Mouse (Mus musculus): ENCODE results near the gene Ptpn14. TPM values are rescaled to one million over a fixed set of nuclear protein-coding genes. Genes with fewer than 3 reads are reported as not detected.

The Ptpn14 gene
- total RNA-seq, 2 experiments from 2014 or later, result 18.5 to 22.7 TPM

DNA sequence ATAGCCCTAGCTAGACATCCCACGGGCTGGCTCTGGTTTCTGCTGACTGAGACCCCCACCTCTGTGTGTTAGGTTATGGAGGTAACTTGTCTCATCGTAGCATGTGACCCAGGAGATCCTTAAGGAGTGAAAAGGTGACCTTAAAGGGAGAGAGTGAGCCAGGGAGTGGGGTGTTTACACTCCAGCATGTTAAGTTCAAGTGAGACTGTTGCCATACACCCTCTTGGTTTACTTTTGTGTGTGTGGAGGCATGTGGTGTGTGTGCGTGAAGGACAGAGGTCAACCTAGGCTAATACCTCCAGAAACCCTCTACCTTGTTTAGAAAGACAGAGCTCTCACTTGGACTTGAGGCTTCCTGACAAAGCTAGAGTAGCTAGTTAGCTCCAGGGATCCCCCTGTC lies 42.4 kb downstream of the Ptpn14 start:
- no peak for DNase-seq

DNA sequence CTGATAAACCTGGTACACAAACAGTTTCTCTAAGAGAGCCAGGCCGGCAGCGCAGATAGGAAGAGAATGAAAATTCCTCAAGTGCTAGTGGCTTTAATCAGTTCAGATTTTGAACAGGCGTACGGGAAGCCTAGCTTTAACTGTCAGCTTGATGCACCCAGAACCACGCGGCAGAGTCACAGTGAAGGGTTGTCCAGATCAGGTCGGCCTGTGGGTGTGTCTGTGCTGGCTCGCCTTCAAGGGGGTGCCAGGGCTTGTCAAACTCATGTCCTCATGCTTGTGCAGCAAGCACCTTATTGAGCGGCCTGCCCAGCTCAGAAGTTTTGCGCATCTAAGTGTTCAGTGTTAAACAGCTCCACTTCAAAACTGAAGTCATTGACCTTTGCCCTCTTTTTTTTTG lies 44.6 kb downstream of the Ptpn14 start:
- no peak for DNase-seq

DNA sequence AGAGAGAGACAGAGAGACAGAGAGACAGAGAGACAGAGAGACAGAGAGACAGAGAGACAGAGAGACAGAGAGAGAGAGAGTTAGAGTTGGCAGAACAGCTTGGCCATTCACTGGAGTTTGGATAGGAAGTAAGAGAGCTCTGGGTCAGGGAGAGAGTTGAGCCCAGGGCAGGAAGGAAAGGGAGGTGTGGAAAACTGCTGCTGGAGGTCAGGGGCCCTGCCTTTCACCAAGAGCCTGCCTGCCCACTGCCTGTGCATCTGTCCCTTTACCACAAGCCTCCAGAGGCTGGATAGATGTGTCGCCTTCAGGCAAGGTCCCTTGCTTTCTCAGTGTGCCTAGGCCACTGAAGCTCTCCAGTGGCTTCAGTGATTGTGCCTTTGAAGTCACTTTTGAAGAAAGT lies 46.7 kb downstream of the Ptpn14 start:
- DNase-seq, result peak in 1 of 2 experiments; percentile 15

DNA sequence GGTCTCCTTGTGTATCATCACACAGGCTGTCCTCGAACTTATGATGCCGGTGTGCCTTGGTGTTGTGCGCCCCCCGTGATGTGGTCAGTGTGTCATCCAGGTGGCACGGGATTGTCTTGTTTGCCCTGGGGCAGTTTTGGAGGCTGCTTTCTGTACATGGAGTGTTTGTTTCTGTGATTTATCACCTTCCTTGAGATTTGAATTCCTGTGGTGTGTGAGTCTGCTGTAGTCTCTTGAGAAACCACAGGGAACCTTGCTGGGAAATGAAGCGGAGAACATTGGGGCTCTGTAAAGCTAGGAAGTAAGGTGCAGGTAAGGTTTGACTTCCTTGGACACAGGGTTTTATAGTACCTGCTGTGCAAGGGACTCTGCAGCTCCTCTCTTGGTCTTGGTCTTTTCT lies 49.1 kb downstream of the Ptpn14 start:
- no peak for DNase-seq

DNA sequence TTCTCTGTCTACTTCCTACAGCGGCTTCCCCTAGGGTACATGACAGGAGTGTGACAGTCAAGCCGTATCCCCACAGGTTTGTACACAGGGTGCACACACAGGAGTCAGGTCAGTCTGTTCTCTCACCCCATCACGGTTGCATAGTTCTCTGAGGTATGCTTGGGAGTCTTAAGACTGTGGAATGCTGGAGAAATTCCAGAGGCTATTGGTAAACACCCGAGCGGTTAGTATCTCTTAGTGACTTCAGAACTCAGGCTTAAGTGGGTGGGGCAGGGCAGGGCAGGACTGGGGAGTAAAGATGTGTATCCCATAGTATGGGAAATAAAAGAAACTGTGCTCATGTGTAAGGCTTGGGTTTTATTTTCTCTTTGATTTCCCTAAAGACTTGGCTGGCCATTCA lies 50.3 kb downstream of the Ptpn14 start:
- no peak for DNase-seq

DNA sequence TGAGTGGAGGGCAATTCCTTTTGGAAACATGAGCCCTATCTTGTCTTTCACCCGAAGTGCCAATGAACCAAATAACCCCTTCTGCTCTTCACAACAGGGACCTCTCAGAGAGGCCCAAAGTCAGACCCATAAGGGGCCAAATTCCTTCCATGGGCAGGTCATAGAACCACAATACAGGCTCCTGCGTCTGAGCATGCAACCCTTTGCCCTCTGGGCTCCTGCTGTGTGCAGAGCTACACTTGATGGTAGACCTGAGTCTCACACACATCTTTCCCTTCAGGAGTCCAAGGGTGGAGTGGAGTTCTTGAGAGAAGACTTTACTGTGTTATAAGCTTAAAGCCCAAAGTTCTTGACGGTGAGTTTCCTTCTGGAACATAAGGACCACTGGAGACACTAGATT lies 51.2 kb downstream of the Ptpn14 start:
- DNase-seq, result no peak

DNA sequence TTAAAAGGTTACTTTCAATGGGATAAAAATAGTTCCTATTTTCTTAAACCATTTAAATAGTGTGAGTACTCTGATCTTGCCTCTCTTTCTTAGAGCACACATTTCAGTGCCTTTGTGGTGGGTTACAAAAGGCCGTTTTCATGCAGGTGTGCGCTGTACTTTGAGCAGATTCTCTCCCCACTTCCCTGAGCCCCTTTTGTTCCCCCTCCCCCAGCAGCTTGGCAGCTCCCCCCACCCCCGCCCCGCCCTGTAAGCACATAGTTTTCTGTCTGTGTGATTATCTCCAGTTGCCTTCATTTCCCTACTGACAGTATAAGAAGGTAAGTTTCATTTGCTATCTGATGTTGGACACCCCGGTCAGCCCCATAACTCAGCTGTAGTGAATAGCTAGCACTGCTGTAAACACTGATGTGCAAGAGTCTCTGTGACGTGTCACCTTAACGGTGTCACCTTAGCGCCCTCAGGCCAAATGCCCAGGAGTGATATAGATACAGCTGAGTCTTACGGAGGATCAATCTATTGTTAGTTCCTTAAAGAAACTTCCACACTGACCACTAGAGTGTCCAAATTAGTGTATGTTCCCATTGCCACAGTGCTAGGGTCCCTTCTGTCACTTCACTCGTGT lies 53.8 kb downstream of the Ptpn14 start:
- no peak for DNase-seq

DNA sequence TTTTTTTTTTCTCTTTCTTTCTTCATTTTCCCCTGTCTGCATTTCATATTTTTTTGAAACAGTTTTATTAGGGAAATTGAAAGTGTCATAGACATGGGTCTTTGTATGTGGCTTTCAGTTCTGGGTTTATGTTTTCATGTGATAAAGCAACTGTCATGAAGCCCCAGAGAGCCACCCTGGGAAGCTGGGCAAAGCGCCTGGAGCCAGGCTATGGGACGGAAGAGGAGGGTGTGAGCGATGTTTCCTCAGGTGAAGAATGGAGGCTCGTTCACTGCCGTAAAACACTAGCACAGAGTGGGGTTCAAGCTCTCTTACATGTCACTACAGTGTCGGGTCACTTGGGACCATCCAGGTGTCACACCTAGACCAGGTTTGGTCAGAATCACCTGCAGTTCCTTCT lies 54.6 kb downstream of the Ptpn14 start:
- DNase-seq, result no peak

DNA sequence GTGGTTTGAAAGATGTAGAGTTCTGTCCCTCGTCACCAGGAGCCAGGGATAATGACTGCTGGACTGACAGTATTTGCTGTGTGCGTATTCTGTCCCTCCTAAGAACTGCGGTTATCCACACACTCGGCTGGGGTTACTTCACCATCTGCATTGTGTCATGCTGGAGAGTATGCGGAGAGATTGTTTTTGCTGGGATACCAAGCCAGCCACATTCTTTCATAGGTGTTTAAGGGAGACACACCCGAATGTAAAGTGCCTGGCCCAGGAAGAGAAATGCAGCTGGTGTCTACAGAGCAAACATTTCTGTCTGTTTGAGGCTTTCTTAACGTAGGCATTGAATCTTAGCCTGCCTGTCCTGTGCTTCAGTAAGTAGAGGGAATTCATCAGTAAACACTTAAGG lies 56.4 kb downstream of the Ptpn14 start:
- no peak for DNase-seq

DNA sequence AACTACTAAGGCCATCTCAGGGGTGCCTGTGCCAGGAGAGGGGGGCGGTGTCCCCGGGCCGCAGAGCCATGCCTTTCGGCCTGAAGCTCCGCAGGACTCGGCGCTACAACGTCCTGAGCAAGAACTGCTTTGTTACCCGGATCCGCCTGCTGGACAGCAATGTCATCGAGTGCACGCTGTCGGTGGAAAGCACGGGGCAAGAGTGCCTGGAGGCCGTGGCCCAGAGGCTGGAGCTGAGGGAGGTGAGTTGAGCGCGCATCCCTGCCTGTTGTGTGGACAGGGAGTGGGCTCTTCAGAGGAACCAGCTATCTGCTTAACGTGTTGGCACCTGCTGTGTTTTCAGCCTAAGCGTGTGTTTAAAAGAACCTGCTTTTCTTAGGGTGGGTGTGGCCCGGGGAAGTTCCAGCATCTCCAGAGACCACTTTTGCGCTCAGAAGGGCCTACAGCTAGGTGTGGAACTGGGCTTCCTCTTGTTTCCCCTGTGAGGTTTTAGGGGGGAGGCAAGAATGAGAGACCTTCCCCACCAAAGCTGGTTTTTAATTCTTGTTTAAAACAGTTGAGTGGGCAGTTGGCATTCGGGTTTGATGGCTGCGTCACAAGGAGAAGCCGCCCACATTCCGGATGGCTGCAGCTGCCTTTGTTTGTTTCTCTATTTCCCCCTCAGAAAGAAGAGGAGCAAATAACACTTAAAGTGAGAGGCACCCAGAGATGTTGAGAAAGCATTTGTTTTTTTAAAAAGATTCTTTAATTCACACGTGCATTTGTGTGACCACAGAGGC lies 58.8 kb downstream of the Ptpn14 start:
- DNase-seq, result no peak

DNA sequence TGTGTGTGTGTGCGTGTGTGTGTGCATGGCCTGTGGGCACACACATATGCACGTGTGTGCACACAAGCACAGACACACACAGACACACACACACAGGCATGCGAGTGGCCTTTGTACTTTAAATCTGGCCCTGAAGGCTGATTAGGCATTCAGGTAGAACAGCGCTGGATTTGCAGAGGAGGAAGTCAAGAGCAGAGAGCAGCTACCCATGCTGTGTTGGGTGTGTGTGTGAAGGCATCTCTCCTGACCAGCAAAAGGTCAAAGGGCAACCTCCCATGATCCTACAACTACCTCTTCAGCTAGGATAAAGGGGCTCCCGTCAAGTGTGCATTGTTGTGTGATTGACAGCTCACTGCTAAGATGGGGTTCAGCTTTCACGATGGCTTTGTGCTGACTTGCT lies 61.5 kb downstream of the Ptpn14 start:
- DNase-seq, result no peak

DNA sequence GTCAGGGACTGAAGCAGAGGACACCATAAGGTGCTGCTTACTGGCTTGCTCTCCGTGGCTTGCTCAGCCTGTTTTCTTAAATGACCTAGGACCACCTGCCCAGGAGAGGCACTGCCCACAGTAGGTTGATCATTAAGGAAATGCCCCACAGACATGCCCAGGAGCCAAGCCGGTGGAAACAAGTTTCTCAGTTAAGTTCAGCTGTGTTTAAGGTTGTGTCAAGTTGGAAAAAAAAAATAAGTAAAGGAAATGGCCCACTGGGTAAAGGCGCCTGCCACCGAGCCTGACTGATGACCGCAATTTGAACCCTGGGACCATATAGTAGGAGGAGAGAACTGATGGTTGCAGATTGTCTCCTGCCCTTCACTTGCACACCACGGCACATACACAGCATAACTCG lies 62.6 kb downstream of the Ptpn14 start:
- DNase-seq, result no peak

DNA sequence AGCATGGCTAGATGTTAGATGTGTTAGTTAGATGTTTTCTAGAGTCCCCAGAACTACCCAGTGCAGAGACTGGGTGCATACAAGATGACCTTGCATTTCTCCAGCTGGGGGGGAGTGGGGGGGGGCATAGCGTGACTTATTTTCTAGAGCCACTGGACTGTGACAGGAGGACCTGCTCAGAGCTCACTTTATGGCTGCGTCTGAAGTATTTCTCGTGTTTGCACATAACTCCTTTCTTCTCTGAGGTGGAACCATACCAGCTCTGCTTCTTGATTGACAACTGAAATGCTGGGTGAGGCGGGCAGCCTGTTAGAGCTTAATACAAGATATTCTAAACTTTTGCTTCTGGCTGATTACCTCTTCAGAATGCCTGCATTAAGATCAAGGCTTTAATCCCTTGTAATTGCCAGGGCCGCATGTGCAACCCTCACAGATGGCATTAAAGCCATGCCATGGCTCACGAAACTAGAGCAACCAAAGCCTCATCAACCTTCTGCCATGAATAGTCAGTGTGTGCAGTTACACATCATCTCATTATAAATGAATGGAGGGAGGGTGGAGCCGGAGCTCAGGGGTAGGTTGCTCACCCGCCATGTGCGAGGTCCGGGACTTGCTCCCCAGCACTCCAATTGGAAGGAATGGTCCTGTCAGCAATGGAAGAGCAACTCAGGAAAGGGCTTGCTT lies 63.6 kb downstream of the Ptpn14 start:
- DNase-seq, result no peak

DNA sequence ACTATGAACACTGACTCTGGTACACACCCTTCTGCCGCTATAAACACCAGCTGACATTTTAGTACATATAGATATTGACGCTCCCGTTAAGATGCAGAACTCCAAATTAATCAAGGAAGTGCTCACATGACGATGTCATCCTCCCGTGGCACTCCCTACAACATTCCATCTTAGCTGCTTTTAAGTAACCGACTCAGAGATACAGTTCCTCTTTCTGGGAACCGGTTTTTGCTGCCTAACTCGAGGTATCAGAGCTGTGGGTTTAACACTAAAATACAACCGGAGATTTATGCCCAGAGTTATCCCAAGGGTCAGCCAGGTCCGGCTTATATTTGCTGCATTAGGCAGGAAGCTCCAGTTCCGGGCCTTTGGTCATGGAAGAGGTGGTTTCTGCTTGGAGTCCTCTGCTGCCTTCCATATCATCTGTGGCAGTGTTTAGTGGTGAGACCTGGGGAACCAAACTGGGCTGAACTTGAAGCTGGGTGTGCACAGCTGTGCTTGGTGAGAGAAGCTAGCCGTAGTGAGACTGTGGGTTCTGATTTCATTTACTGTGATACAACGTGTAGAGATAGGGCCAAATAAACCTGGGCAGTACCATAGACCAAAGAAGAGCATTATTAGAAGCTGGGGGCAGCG lies 64.6 kb downstream of the Ptpn14 start:
- no peak for DNase-seq

DNA sequence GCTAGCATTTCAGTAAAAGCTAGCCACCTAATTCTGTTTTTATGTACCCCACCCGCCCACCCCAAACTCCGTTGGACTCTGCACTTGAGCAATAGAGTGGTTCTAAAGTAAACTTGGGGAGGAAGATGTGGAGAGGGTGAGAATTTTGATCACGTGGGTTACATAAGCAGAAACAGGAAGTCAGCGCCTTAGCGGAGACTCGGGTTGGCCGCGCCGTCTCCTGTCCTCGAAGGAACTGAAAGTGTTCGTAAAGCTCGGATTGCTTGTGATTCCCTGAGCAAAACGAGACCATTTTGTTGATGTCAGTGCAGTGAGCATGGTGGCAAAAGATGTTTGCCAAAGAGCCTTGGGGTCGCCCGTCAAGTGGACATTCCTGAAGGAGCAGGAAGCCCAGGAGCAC lies 70.9 kb downstream of the Ptpn14 start:
- DNase-seq, result no peak

DNA sequence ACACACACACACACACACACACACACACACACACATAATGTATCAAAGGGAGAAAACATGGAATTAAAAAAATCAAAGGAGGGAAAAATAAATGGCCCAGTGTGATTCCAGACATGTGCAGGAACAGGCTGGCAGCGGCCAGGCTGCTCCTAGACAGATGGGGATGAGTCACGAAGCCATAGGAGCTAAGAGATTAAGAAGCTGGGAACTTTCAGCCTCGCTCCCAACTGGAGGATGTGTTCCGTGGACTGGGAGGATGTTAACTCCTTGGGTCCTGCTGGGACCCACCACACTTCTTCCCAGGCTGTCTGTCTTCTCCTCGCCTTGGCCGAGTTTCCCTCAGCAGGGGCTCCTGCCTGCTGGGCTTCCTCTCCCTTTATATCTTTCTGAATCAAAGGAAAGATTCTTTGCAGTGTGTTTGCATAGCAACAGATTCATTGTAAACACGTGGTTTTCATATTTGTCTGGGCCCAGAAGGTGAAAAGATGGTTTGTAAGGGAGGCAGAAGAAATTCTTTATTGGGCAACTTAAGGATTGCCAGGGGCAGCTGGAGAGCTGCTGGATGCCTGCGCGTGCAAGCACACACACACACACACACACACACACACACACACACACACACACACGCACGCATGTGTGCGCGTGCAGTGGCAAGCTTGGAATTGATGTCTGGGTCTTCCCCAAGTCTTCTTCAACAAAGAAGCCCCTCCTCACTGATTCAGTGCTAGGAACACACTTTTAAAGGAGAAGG lies 72.3 kb downstream of the Ptpn14 start:
- peak; percentile 17 to 38 for DNase-seq

DNA sequence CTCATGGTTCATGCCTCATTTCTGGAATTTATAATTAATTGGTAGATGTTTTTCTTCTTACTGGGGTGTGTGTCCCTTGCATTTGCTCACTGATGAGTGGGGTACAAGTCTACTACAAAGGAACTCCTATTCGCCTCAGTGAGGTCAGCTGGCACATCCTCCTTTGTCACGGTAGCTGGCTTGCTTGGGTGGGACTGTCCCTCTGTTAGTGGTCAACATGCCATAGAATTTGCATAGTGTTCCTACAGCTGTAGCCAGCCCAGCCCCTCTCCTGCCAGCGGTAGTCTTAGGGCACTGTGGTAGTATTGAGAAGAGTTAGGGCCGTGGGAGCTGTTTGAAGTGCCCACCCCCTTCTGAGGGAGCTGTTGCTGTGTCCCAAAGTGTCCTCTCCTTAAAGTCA lies 73.2 kb downstream of the Ptpn14 start:
- no peak for DNase-seq

DNA sequence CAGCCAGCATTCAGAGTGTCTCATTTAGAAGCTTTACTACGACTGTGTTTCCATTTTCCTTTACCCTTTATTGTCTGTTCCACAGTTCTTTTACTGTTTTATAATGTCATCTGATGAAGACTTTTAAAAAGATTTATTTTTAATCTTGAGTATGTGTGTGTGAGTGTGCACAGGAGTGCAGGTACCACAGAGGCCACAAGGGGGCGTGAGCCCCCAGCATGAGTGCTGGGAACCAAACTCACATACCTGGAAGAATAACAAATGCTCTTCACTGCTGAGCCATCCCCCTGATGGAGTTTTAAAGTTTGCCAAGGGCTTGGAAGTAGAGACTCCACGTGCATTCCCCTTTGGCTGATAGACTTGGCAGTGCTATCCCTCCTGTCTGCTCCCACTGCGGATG lies 74.5 kb downstream of the Ptpn14 start:
- DNase-seq, result no peak

DNA sequence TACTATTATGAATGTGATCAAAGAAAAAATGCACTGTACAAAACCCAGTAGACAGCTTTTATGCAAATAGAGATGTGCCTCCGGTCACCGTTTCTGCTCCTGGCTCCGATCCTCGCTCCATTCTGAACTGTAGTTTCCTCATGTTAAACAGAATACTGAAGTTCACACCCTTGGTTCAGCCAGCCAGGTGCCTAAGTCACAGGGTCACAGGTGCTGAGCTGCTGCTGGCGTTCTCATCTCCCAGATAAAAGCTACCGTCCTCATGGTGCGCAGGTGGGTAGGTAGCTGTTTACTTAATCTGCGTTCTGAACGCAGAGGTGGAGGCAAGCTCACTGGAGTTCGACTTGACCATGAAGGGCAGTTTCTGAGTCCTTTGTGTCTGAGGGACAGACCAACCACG lies 75.7 kb downstream of the Ptpn14 start:
- no peak for DNase-seq

DNA sequence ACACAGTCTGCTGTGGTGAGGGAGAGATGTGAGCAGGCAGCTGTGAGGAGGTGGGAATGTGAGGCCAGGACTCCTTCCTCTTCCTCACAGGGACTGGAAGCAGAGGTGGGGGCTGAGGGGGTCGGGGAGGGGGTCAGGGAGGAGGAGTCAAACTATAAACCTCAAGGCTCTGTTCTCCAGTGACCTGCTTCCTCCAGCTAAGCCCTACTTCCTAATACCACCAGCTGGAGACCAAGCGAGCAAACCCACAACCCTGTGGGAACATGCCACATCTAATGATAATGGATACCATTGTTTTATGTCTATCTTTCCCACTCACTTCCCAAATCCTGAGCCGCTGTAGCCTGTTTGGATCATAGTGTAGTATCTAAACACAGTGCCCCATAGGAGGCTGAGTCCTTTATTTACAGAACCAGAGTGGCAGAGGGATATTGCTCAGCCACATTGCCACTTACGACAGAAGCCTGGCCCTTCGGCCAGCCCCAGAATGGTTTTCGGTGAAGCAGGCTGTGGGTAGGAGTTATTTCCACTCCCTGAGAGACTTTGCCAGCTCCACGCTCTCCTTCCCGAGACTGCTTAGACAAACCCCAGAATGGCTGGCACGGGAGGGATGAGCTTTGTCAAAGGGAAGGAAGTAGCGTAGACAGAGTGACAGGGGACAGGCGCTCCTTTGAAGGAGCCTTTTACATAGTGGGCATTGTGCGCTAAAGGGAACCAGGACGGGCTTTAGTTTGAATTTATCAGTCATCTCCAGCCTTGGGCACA lies 78.6 kb downstream of the Ptpn14 start:
- no peak for DNase-seq

DNA sequence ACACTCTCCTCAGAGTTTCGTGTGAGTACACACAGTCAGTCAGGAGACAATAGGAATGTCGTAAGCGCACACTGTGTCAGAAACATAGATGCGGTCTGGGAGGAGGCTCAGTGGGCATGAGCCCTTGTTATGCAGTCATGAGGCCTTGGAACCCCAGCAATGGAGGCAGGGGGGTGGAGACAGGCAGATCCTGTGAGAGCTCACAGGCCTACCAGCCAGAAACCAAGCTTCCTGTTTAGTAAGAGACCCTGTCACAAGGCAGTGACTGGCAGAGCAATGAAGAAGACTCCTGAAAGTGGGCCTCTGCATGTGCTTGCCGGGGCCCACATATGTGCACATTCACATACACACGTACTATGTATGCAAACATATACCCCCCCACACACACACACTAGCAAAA lies 79.9 kb downstream of the Ptpn14 start:
- DNase-seq, result no peak

DNA sequence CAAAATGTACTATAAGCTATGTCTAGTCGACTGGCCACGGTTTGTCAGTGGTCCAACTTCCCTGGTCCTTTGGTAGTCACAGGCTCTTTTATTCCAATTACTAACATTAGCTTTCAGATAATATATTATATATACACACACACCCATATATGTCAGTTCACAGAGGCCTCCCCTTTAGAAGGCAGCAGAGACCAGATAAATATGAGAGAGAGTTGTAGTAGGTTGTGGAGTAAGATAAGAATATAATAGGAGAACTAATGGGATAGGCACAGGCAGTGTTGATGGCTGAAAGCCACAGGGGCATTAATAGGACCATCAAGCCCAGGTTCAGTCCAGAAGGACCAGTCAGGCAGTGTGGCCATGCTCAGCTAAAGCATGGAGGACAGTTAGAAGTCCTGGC lies 80.4 kb downstream of the Ptpn14 start:
- DNase-seq, result no peak

Measured in adrenal gland, postnatal 36 days (tissue).